Mouse (Mus musculus): ENCODE results near the gene Cd247.

DNA sequence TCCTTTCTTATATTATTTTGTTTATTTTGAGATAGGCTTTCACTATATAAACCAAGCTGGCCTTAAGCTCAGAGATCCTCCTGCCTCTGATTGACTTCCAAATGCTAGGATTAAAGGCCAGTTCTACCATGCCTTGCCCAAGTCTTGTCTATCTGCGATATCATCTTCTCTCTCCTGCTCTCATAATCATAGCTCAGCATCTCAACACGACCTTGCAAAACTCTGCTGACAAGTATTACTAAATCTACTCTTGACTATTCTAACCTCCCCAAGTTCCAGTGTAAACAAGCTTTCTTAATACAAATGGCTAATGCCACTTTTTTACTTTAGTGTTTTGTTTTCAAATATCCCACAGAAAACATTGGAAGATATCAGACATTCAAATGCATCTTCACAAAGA, 119.7 kb downstream of the Cd247 start:
- TF ChIP-seq POLR2A (IDR thresholded peaks at IDR 0.05; ENCODE audit: borderline replicate concordance, insufficient read depth, low read length) (no peak), CTCF (IDR thresholded peaks at IDR 0.05; ENCODE audit: borderline replicate concordance, insufficient read depth, low read depth, low read length) (no peak)

Data from cerebellum, adult 2 months (tissue).